Mouse (Mus musculus) limb, embryonic 14.5 days (tissue): Measurements from ENCODE around the gene Slc35e2. TPM values are rescaled to one million over a fixed set of nuclear protein-coding genes. Genes with fewer than 3 reads are reported as not detected.

Source experiments
- ATAC-seq: fragments of 200-750 bp; cut with Nextera tagmentation; 2 replicates; pipeline ENCODE4 v1.8.0; 2017; ENCODE audit warnings: low read depth, moderate number of reproducible peaks, moderate TSS enrichment; ENCODE audit not compliant: low FRiP score
- DNase-seq: peaks from one replicate; pipeline ENCODE4 v3.0.0-alpha.2; 2015; ENCODE audit warnings: low spot score
- H3K27ac ChIP-seq: fragments of 300-500 bp; sonication (generic); replicated peaks from 2 replicates; pipeline ENCODE4 v1.5.1; 2014; ENCODE audit warnings: low read depth, mild to moderate bottlenecking, low read length, moderate library complexity, mixed read lengths
- H3K27me3 ChIP-seq: fragments of 300-500 bp; sonication (generic); 2 replicates; pipeline ENCODE4 v1.6.1; 2014; ENCODE audit warnings: low read length, mixed read lengths; ENCODE audit not compliant: control insufficient read depth, insufficient read depth
- H3K36me3 ChIP-seq: fragments of 300-500 bp; sonication (generic); 2 replicates; pipeline ENCODE4 v1.6.1; 2014; ENCODE audit warnings: mild to moderate bottlenecking, low read length, moderate library complexity, mixed read lengths; ENCODE audit not compliant: control insufficient read depth, insufficient read depth
- H3K4me1 ChIP-seq: fragments of 300-500 bp; sonication (generic); 2 replicates; pipeline ENCODE4 v1.6.1; 2014; ENCODE audit warnings: antibody characterized with exemption, low read length, mixed read lengths; ENCODE audit not compliant: control insufficient read depth, insufficient read depth
- H3K4me2 ChIP-seq: fragments of 300-500 bp; sonication (generic); replicated peaks from 2 replicates; pipeline ENCODE4 v1.6.1; 2014; ENCODE audit warnings: low read depth, mild to moderate bottlenecking, low read length, moderate library complexity; ENCODE audit not compliant: severe bottlenecking
- H3K4me3 ChIP-seq: fragments of 300-500 bp; sonication (generic); replicated peaks from 2 replicates; pipeline ENCODE4 v1.5.1; 2014; ENCODE audit warnings: low read length
- H3K9ac ChIP-seq: fragments of 300-500 bp; sonication (generic); 2 replicates; pipeline ENCODE4 v1.6.1; 2014; ENCODE audit warnings: mild to moderate bottlenecking, low read depth, low read length, moderate library complexity; ENCODE audit not compliant: severe bottlenecking
- H3K9me3 ChIP-seq: fragments of 300-500 bp; sonication (generic); 2 replicates; pipeline ENCODE4 v1.6.1; 2016; ENCODE audit warnings: low read length; ENCODE audit not compliant: control insufficient read depth
- POLR2A ChIP-seq: fragments of 200-500 bp; IDR thresholded peaks from 2 replicates; pipeline ENCODE4 v1.8.0; 2012; ENCODE audit warnings: inconsistent platforms, mild to moderate bottlenecking, moderate library complexity, borderline replicate concordance; ENCODE audit not compliant: insufficient read depth, insufficient read length; ENCODE audit errors: extremely low read depth
- WGBS: fragments of 180-500 bp; shearing (Covaris S2); extraction: QIAGEN DNeasy Blood & Tissue Kit; methylation state at CpG from one replicate; pipeline ENCODE4 v1.1.7; 2014; 5-methylcytosine and 5-hydroxymethylcytosine counted together
- polyA plus RNA-seq, 2 experiments: library from polyadenylated mRNA; depleted of rRNA in 1 of 2; stranded (reverse) in 1 of 2; unstranded in 1 of 2; fragments of >200 nt; fragmentation: Nextera tagmentation in 1 of 2; extraction: Ambion mirVana in 1 of 2; gene quantifications; 2 replicates each; pipeline versions ENCODE4 v1.2.1 to v1.2.3; 2012 to 2014

The Slc35e2 gene
- polyA plus RNA-seq, 2 experiments: 8.5 to 10.9 TPM

DNA sequence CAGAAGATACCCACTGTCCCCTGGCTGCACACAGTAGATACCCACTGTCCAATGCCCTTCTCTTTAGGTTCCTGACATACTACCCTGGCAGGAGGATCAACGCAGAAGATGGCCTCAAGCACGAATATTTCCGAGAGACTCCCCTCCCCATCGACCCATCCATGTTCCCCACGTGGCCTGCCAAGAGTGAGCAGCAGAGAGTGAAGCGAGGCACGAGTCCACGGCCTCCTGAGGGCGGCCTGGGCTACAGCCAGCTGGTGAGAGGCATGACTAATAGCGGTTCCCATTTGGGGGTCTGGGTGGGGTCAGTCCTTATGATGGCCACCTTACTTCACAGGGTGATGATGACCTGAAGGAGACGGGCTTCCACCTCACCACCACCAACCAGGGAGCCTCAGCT lies 48.1 kb downstream of the Slc35e2 start:
- DNase-seq: no peak
- H3K36me3 ChIP-seq: peaks cover 63% of the 10 kb centered on the region
- H3K4me2 ChIP-seq: no peak overlapping the region
- H3K9me3 ChIP-seq: no peaks in the 10 kb centered on the region
- TF ChIP-seq POLR2A: no peak
- 93% methylated on average over 11 of the region's 11 CpGs for WGBS
- no peak overlapping the region for H3K4me3 ChIP-seq
- no peak overlapping the region for H3K27ac ChIP-seq
- no peak overlapping the region for H3K9ac ChIP-seq
- no peak for ATAC-seq
- H3K4me1 ChIP-seq: peaks cover 19% of the 10 kb centered on the region
- H3K27me3 ChIP-seq: peaks cover 36% of the 10 kb centered on the region

DNA sequence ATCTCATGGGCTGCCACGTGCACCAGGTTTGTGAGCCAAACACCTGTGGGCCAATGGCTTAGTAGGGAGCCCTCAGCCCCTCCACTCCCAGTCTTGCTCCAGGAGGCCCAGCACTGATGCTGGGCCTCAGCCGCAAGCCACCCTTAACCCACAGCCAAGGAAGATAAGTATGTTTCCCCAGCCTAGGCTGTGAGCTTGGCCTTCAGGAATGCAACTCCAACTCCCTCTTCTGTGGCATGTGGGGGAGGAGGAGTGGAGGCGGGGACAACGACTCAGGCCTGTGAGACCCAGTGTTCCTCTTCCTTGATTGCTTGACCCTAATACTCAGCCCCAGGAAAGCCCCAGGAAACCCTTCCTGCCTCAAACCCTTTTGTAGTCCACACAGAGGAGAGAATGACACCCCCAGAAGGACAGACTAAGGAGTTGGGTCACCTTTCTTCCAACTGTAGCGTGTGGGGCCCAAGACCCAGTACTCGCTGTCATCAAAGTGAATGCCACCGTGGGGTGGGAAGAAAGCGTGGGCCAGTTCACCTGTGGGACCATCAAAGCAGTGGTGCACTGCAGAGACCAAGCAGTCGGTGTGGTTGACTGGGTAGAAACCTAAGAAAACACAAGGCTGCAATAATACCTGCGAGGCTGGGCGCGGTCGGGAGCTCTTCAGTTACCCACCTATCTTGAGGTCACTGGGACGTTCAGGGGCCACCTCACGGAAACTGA lies 50.5 kb downstream of the Slc35e2 start:
- no peak for TF ChIP-seq POLR2A
- DNase-seq: no peak
- Histone ChIP-seq H3K4me3 (no peak overlapping the region), H3K27ac (no peak overlapping the region), H3K9me3 (no peaks in the 10 kb centered on the region), H3K4me2 (peak overlapping the region; percentile 94; the same call in 1 of the 2 replicates), H3K27me3 (peaks cover 53% of the 10 kb centered on the region), H3K9ac (no peak overlapping the region), H3K36me3 (peaks cover 57% of the 10 kb centered on the region), H3K4me1 (peaks cover 28% of the 10 kb centered on the region)
- no peak for ATAC-seq
- WGBS: 62% methylated on average over 15 of the region's 15 CpGs

DNA sequence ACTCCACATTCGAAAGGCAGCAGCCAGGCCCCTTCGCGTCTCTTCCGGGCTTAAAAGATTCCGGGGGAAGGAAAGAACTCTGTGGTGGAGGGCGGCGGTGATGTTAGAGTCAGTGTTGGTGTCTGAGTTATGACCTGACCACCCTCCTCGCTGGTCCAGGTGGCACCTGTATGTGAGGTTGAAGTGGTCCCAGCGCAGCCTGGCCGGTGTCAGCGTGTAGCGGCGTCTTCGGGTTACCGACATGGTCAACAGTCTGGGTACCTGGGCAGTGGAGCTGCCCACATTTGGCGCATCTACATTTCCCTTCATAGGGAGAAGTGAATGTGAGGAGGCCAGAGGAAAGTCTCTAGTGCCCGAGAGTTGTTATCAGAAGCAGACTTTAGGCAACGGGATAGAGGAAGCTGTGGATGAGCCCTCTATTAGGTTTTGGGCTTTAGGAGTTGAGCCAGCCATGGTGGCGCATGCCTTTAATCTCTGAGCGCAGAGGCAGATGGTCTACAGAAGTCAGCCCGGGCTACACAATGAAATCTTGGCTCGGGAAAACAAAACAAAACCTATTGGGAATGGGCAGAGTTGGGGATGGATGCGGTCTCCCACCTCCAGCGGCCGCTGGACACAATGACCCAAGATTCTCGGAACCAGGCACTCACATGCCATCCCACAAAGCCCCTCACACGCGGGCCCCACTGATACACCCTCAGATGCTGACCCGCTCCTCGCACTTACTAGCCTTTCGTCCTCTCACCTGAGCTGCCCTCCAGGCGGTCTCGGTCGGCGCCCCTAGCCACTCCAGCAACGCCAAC lies 51.3 kb downstream of the Slc35e2 start:
- H3K9me3 ChIP-seq: no peaks in the 10 kb centered on the region
- peaks cover 28% of the 10 kb centered on the region for H3K4me1 ChIP-seq
- WGBS: 22% methylated on average over 35 of the region's 36 CpGs
- DNase-seq: no peak
- H3K27me3 ChIP-seq: peaks cover 53% of the 10 kb centered on the region
- peak overlapping the region; percentile 44 for H3K4me3 ChIP-seq
- H3K36me3 ChIP-seq: peaks cover 57% of the 10 kb centered on the region
- TF ChIP-seq POLR2A: no peak
- ATAC-seq: no peak
- H3K27ac ChIP-seq: no peak overlapping the region
- peak overlapping the region; percentile 94 for H3K4me2 ChIP-seq
- H3K9ac ChIP-seq: peak overlapping the region; percentile 66

DNA sequence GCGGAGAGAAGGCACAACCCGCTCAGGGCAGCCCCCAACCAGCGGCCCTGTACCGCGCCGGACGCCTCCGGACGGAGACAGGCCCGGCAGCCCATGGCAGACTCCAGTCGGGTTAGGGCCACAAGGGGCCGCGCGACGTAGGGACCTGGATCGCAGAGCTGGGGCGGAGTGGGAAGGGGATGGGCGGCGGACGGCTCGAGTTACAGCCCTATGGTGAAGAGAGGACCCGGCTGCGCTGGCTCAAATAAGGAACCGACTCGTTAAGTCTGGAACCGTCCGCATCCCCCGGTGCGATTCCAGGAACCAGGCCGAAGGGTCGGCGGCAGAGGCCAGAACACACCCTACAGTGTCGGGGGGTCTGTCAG lies 51.9 kb downstream of the Slc35e2 start, which contains the start of gene Mmp23:
Gene Mmp23, minus strand, starts transcription at position 299 of the 365 bp plus-strand sequence.
- Histone ChIP-seq H3K4me3 (peak within 1 kb of the TSS; percentile 44), H3K4me1 (peaks cover 28% of the 10 kb centered on the region), H3K27ac (no peak within 1 kb of the TSS), H3K27me3 (peaks cover 53% of the 10 kb centered on the region), H3K4me2 (peak within 1 kb of the TSS; percentile 94), H3K9me3 (no peaks in the 10 kb centered on the region), H3K9ac (peak within 1 kb of the TSS; percentile 66), H3K36me3 (peaks cover 54% of the 10 kb centered on the region)
- DNase-seq (peak; percentile 46), ATAC-seq (peak; percentile 62)
- WGBS: under 1% methylated on average over 33 of the region's 33 CpGs
- no peak for TF ChIP-seq POLR2A

DNA sequence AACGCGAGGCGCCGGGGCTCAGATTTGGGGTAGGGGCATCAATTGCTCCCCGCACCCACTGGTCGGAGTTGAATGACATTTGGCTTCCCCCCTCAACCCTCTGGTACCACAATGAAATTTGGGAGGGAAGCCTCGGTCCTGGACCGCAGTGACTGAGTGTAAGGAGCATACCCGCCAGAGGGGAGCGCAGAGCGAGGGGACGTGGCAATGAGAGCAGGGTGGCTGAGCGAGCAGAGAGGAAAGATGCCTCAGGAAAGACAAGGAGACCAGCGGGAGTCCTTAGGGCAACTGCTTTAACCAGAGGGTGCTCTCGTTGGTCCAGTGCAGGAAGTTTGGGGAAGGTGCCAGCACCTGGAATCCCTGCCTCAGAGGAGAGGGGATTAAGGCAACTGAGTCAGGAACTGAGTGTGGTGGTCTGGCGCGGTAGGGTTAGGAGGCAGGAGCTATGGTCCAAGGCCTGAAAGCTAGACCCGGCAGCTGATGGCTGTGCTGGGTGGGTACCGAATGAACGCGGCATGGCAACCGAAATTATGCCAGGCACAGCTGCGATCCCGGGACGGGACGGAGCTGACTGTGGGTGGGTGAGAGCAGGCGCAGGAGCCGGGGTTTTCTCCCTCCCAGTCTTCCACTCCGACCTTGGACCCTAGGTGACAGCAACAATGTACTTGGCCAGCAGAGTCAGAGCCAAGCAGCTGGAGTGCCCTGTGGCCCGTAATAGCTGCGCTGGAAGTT lies 52.4 kb downstream of the Slc35e2 start:
- peak overlapping the region; percentile 44 for H3K4me3 ChIP-seq
- peaks cover 28% of the 10 kb centered on the region for H3K4me1 ChIP-seq
- H3K27ac ChIP-seq: no peak overlapping the region
- H3K9ac ChIP-seq: peak overlapping the region; percentile 66
- 2% methylated on average over 31 of the region's 31 CpGs for WGBS
- peaks cover 53% of the 10 kb centered on the region for H3K27me3 ChIP-seq
- no peak for TF ChIP-seq POLR2A
- peaks cover 54% of the 10 kb centered on the region for H3K36me3 ChIP-seq
- no peak for DNase-seq
- ATAC-seq: peak; percentile 35; the same call in 1 of the 2 replicates
- H3K4me2 ChIP-seq: peak overlapping the region; percentile 94
- no peaks in the 10 kb centered on the region for H3K9me3 ChIP-seq
